Mouse (Mus musculus) lung, embryonic 14.5 days (tissue): ENCODE results near the gene Smad6. TPM values are rescaled to one million over a fixed set of nuclear protein-coding genes. Genes with fewer than 3 reads are reported as not detected.

Experiments used
- ATAC-seq: fragments of 200-750 bp; cut with Nextera tagmentation; 2 replicates; pipeline ENCODE4 v1.8.0; 2017; ENCODE audit warnings: mild to moderate bottlenecking, moderate TSS enrichment, moderate library complexity; ENCODE audit not compliant: insufficient read depth
- DNase-seq: peaks from one replicate; pipeline ENCODE4 v3.0.0-alpha.2; 2015
- H3K27ac ChIP-seq: fragments of 300-500 bp; sonication (generic); 2 replicates; pipeline ENCODE4 v1.5.1; 2014; ENCODE audit warnings: low read depth, mild to moderate bottlenecking, moderate library complexity
- H3K27me3 ChIP-seq: fragments of 300-500 bp; sonication (generic); 2 replicates; pipeline ENCODE4 v1.6.1; 2014; ENCODE audit warnings: low read length, control low read depth; ENCODE audit not compliant: insufficient read depth
- H3K36me3 ChIP-seq: fragments of 300-500 bp; sonication (generic); 2 replicates; pipeline ENCODE4 v1.6.1; 2014; ENCODE audit warnings: control low read depth; ENCODE audit not compliant: insufficient read depth
- H3K4me1 ChIP-seq: fragments of 300-500 bp; sonication (generic); 2 replicates; pipeline ENCODE4 v1.6.1; 2014; ENCODE audit warnings: antibody characterized with exemption, control low read depth; ENCODE audit not compliant: insufficient read depth
- H3K4me2 ChIP-seq: fragments of 300-500 bp; sonication (generic); 2 replicates; pipeline ENCODE4 v1.6.1; 2014; ENCODE audit warnings: mild to moderate bottlenecking
- H3K4me3 ChIP-seq: fragments of 300-500 bp; sonication (generic); 2 replicates; pipeline ENCODE4 v1.5.1; 2014; ENCODE audit warnings: low read depth, low read length
- H3K9ac ChIP-seq: fragments of 300-500 bp; sonication (generic); 2 replicates; pipeline ENCODE4 v1.6.1; 2014
- H3K9me3 ChIP-seq: fragments of 300-500 bp; sonication (generic); 2 replicates; pipeline ENCODE4 v1.6.1; 2016; ENCODE audit warnings: low read depth, low read length, control low read depth
- CTCF ChIP-seq: IDR thresholded peaks from 2 replicates; pipeline ENCODE4 v1.5.1; 2016; ENCODE audit warnings: antibody characterized with exemption, low read depth
- WGBS: fragments of 180-500 bp; shearing (Covaris S2); extraction: QIAGEN DNeasy Blood & Tissue Kit; methylation state at CpG from one replicate; pipeline ENCODE4 v1.1.7; 2014; 5-methylcytosine and 5-hydroxymethylcytosine counted together
- polyA plus RNA-seq: library from polyadenylated mRNA; unstranded; fragments of >200 nt; fragmentation: Nextera tagmentation; extraction: Ambion mirVana; gene quantifications from 2 replicates; pipeline ENCODE4 v1.2.1, GENCODE M21; 2014

Smad6 gene
- polyA plus RNA-seq, 1 experiment from 2014 or later = 15.3 TPM

- no peak overlapping the region for H3K4me2 ChIP-seq
- H3K9me3 ChIP-seq = no peaks in the 10 kb centered on the region
- H3K4me3 ChIP-seq = no peak overlapping the region
- TF ChIP-seq CTCF = no peak
- no peaks in the 10 kb centered on the region for H3K36me3 ChIP-seq
- H3K9ac ChIP-seq = no peak overlapping the region
- 0 out of 2 replicates have a peak overlapping the region, but pooled peaks have one; percentile 13 for H3K27ac ChIP-seq
- WGBS = 56% methylated on average over 9 of the region's 9 CpGs
- no peaks in the 10 kb centered on the region for H3K27me3 ChIP-seq
- ATAC-seq (no peak), DNase-seq (no peak)
- H3K4me1 ChIP-seq = peaks cover 7% of the 10 kb centered on the region
Measured at GRCm38 (mm10) chr9:64055162-64055561, 33.3 kb upstream of the Smad6 start.

GRCm38 (mm10) chr9:64053786-64054185, 31.9 kb upstream of the Smad6 start:
- WGBS = 24% methylated on average over 4 of the region's 4 CpGs
- no peak for TF ChIP-seq CTCF
- no peak for ATAC-seq

GRCm38 (mm10) chr9:64051241-64051640, 29.4 kb upstream of the Smad6 start:
- TF ChIP-seq CTCF = no peak
- H3K4me2 ChIP-seq = no peak overlapping the region
- H3K9ac ChIP-seq = no peak overlapping the region
- no peak overlapping the region for H3K27ac ChIP-seq
- no peaks in the 10 kb centered on the region for H3K27me3 ChIP-seq
- H3K4me1 ChIP-seq = peaks cover 6% of the 10 kb centered on the region; the same call in 1 of the 2 replicates
- H3K36me3 ChIP-seq = no peaks in the 10 kb centered on the region
- no peak overlapping the region for H3K4me3 ChIP-seq
- H3K9me3 ChIP-seq = no peaks in the 10 kb centered on the region
- 87% methylated on average over 2 of the region's 2 CpGs for WGBS
- DNase-seq (no peak), ATAC-seq (no peak)

More at GRCm38 (mm10) chr9:64053786-64054185, 31.9 kb upstream of the Smad6 start:
- H3K9me3 ChIP-seq = no peaks in the 10 kb centered on the region
- no peak overlapping the region for H3K27ac ChIP-seq
- H3K4me2 ChIP-seq = no peak overlapping the region
- H3K9ac ChIP-seq = no peak overlapping the region
- peaks cover 6% of the 10 kb centered on the region for H3K4me1 ChIP-seq
- DNase-seq = no peak
- H3K4me3 ChIP-seq = no peak overlapping the region
- no peaks in the 10 kb centered on the region for H3K27me3 ChIP-seq
- H3K36me3 ChIP-seq = no peaks in the 10 kb centered on the region

GRCm38 (mm10) chr9:64050513-64051065, 28.7 kb upstream of the Smad6 start:
- Histone ChIP-seq H3K4me2 (peak overlapping the region; percentile 70), H3K27me3 (no peaks in the 10 kb centered on the region), H3K36me3 (no peaks in the 10 kb centered on the region), H3K9ac (peak overlapping the region; percentile 47; the same call in 1 of the 2 replicates), H3K4me1 (peaks cover 6% of the 10 kb centered on the region; the same call in 1 of the 2 replicates), H3K4me3 (peak overlapping the region; percentile 37), H3K27ac (peak overlapping the region; percentile 90), H3K9me3 (no peaks in the 10 kb centered on the region)
- no peak for ATAC-seq
- no peak for TF ChIP-seq CTCF
- peak; percentile 37 for DNase-seq
- WGBS = 12% methylated on average over 8 of the region's 8 CpGs

GRCm38 (mm10) chr9:64049471-64050380, 27.9 kb upstream of the Smad6 start:
- DNase-seq (peak; percentile 86), ATAC-seq (peak; percentile 79)
- no peaks in the 10 kb centered on the region for H3K27me3 ChIP-seq
- H3K9me3 ChIP-seq = no peaks in the 10 kb centered on the region
- H3K27ac ChIP-seq = peak overlapping the region; percentile 90
- no peak for TF ChIP-seq CTCF
- no peaks in the 10 kb centered on the region for H3K36me3 ChIP-seq
- 11% methylated on average over 32 of the region's 32 CpGs for WGBS
- H3K9ac ChIP-seq = peak overlapping the region; percentile 47
- peaks cover 14% of the 10 kb centered on the region for H3K4me1 ChIP-seq
- peak overlapping the region; percentile 70 for H3K4me2 ChIP-seq
- peak overlapping the region; percentile 37 for H3K4me3 ChIP-seq

- peak; percentile 90 for DNase-seq
- Histone ChIP-seq H3K4me2 (peak overlapping the region; percentile 35), H3K27me3 (no peaks in the 10 kb centered on the region), H3K36me3 (no peaks in the 10 kb centered on the region), H3K27ac (peak overlapping the region; percentile 86), H3K4me1 (peaks cover 27% of the 10 kb centered on the region), H3K4me3 (no peak overlapping the region), H3K9ac (peak overlapping the region; percentile 38), H3K9me3 (no peaks in the 10 kb centered on the region)
- ATAC-seq = peak; percentile 94
- no peak for TF ChIP-seq CTCF
- 6% methylated on average over 14 of the region's 14 CpGs for WGBS
Measured at GRCm38 (mm10) chr9:64045117-64045890, 23.4 kb upstream of the Smad6 start.

- no peak for DNase-seq
- Histone ChIP-seq H3K9me3 (no peaks in the 10 kb centered on the region), H3K4me1 (peaks cover 23% of the 10 kb centered on the region), H3K4me3 (no peak overlapping the region), H3K9ac (peak overlapping the region; percentile 0; the same call in 1 of the 2 replicates), H3K4me2 (peak overlapping the region; percentile 35), H3K27me3 (no peaks in the 10 kb centered on the region), H3K27ac (peak overlapping the region; percentile 86), H3K36me3 (no peaks in the 10 kb centered on the region)
- 36% methylated on average over 8 of the region's 8 CpGs for WGBS
- no peak for ATAC-seq
- no peak for TF ChIP-seq CTCF
Measured at GRCm38 (mm10) chr9:64044343-64044742, 22.5 kb upstream of the Smad6 start.
